Mouse (Mus musculus) intestine, postnatal 0 days (tissue): Measurements from ENCODE around the gene Clybl. TPM values are rescaled to one million over a fixed set of nuclear protein-coding genes. Genes with fewer than 3 reads are reported as not detected.

Experiments used
- ATAC-seq: fragments of 200-750 bp; cut with Nextera tagmentation; 2 replicates; pipeline ENCODE4 v1.8.0; 2017; ENCODE audit warnings: mild to moderate bottlenecking, moderate TSS enrichment, moderate library complexity
- H3K27ac ChIP-seq: fragments of 300-500 bp; sonication (generic); 2 replicates; pipeline ENCODE4 v1.5.1; 2014; ENCODE audit warnings: mild to moderate bottlenecking, low read depth, low read length, moderate library complexity
- H3K27me3 ChIP-seq: fragments of 300-500 bp; sonication (generic); replicated peaks from 2 replicates; pipeline ENCODE4 v1.6.1; 2014; ENCODE audit warnings: low read length, mixed read lengths; ENCODE audit not compliant: control insufficient read depth, insufficient read depth
- H3K36me3 ChIP-seq: fragments of 300-500 bp; sonication (generic); 2 replicates; pipeline ENCODE4 v1.6.1; 2014; ENCODE audit warnings: mild to moderate bottlenecking, moderate library complexity; ENCODE audit not compliant: control insufficient read depth, insufficient read depth
- H3K4me1 ChIP-seq: fragments of 300-500 bp; sonication (generic); replicated peaks from 2 replicates; pipeline ENCODE4 v1.6.1; 2014; ENCODE audit warnings: antibody characterized with exemption, low read length, mixed read lengths; ENCODE audit not compliant: control insufficient read depth, insufficient read depth
- H3K4me2 ChIP-seq: fragments of 300-500 bp; sonication (generic); replicated peaks from 2 replicates; pipeline ENCODE4 v1.6.1; 2014; ENCODE audit warnings: low read depth, mild to moderate bottlenecking, moderate library complexity
- H3K4me3 ChIP-seq: fragments of 300-500 bp; sonication (generic); 2 replicates; pipeline ENCODE4 v1.5.1; 2014; ENCODE audit warnings: low read depth, low read length
- H3K9ac ChIP-seq: fragments of 300-500 bp; sonication (generic); 2 replicates; pipeline ENCODE4 v1.6.1; 2014; ENCODE audit warnings: mild to moderate bottlenecking, low read depth, low read length
- H3K9me3 ChIP-seq: fragments of 300-500 bp; sonication (generic); 2 replicates; pipeline ENCODE4 v1.6.1; 2016; ENCODE audit warnings: mixed run types; ENCODE audit not compliant: control insufficient read depth
- CTCF ChIP-seq: sonication (generic); IDR thresholded peaks from 2 replicates; pipeline ENCODE4 v1.5.1; 2016; ENCODE audit warnings: low read depth, mild to moderate bottlenecking, control low read depth, antibody characterized with exemption, moderate library complexity
- WGBS: fragments of 180-500 bp; shearing (Covaris S2); extraction: QIAGEN DNeasy Blood & Tissue Kit; methylation state at CpG from one replicate; pipeline ENCODE4 v1.1.7; 2014; 5-methylcytosine and 5-hydroxymethylcytosine counted together
- polyA plus RNA-seq: library from polyadenylated mRNA; unstranded; fragments of >200 nt; fragmentation: Nextera tagmentation; extraction: Ambion mirVana; gene quantifications from 2 replicates; pipeline ENCODE4 v1.2.1, GENCODE M21; 2015

Clybl gene
- polyA plus RNA-seq, 1 experiment from 2014 or later: 22.2 TPM

DNA sequence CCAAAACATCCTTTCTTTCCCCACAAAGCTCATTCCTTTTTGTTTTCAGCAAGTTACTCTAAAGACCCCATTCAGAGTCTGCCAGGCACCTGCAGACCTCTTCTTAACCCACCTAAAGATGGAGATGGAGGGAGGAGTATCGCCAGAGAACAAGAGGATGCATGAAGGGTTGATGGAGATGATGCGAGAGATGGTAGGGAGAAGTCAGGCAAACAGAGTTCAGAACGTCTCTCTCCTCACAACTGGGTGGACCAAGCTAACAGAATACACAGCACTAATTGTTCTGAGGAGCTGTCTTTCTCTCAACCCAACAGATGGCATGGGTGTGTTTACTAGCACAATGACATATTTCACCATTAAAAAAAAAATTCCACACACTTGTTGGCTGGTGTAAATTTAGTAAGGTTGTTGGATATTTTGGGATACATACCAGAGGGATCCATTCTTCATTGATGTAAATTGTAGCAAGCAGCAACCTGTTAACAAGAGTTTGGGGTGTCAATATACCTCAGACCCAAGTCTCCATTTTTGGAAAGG lies 186.4 kb downstream of the Clybl start:
- WGBS: 79% methylated on average over 3 of the region's 3 CpGs
- H3K9ac ChIP-seq: no peak overlapping the region
- no peaks in the 10 kb centered on the region for H3K4me1 ChIP-seq
- H3K27ac ChIP-seq: no peak overlapping the region
- H3K36me3 ChIP-seq: no peaks in the 10 kb centered on the region
- no peak for TF ChIP-seq CTCF
- H3K27me3 ChIP-seq: no peaks in the 10 kb centered on the region
- H3K4me2 ChIP-seq: no peak overlapping the region
- no peaks in the 10 kb centered on the region for H3K9me3 ChIP-seq
- ATAC-seq: no peak
- no peak overlapping the region for H3K4me3 ChIP-seq

DNA sequence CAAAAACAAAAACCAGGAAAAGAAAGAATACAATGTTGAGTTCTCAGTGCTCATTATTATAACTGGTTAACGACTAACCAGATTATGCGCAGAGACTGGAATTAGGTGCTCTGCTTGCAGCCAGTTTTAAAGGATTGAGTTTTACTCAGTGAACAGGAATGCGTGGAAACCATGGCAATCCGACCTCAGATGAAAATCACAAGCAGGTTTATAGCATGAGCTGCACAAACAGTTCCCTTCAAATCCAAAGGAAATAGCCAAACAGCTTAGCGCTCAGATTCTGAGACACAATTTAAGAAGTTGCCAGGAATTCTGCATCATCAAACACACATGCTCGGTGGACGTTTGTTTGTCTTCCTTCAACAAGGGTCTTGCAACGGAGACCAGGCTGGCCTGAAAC lies 187.0 kb downstream of the Clybl start:
- H3K27ac ChIP-seq: no peak overlapping the region
- H3K36me3 ChIP-seq: no peaks in the 10 kb centered on the region
- no peak for TF ChIP-seq CTCF
- no peak overlapping the region for H3K9ac ChIP-seq
- H3K27me3 ChIP-seq: no peaks in the 10 kb centered on the region
- no peaks in the 10 kb centered on the region for H3K4me1 ChIP-seq
- no peak overlapping the region for H3K4me2 ChIP-seq
- no peaks in the 10 kb centered on the region for H3K9me3 ChIP-seq
- H3K4me3 ChIP-seq: no peak overlapping the region
- WGBS: 78% methylated on average over 8 of the region's 8 CpGs
- no peak for ATAC-seq

DNA sequence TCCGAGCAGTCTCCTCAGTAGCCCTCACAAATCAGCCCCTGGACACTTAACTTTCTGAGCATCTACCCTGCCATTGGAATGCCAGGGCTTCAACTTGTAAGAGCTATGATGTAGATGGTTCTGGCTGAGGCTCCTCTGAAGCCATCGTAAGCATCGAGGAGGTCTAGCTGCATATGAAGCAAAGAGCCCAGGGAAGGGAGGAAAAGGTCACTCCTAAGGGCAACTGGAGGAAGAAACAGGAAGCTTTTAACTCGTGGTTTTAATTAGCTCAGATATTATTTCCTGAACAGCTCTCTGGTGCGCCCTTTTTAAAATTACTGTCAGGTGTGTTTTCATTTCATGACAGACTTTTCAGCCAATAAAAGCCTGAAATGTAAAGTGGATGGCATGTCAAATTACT lies 190.5 kb downstream of the Clybl start:
- H3K27ac ChIP-seq: no peak overlapping the region
- no peaks in the 10 kb centered on the region for H3K9me3 ChIP-seq
- no peaks in the 10 kb centered on the region for H3K36me3 ChIP-seq
- no peaks in the 10 kb centered on the region for H3K27me3 ChIP-seq
- no peak for TF ChIP-seq CTCF
- H3K4me2 ChIP-seq: no peak overlapping the region
- no peak overlapping the region for H3K4me3 ChIP-seq
- 66% methylated on average over 5 of the region's 5 CpGs for WGBS
- no peak overlapping the region for H3K9ac ChIP-seq
- no peaks in the 10 kb centered on the region for H3K4me1 ChIP-seq
- ATAC-seq: no peak

- no peaks in the 10 kb centered on the region for H3K27me3 ChIP-seq
- no peaks in the 10 kb centered on the region for H3K9me3 ChIP-seq
- no peaks in the 10 kb centered on the region for H3K4me1 ChIP-seq
- TF ChIP-seq CTCF: no peak
- no peaks in the 10 kb centered on the region for H3K36me3 ChIP-seq
- no peak for ATAC-seq
- no peak overlapping the region for H3K9ac ChIP-seq
- WGBS: 56% methylated on average over 19 of the region's 19 CpGs
- H3K4me2 ChIP-seq: no peak overlapping the region
- H3K27ac ChIP-seq: no peak overlapping the region
- no peak overlapping the region for H3K4me3 ChIP-seq
These were observed 192.0 kb downstream of the Clybl start for GRCm38 (mm10) chr14:122373458-122373857.

DNA sequence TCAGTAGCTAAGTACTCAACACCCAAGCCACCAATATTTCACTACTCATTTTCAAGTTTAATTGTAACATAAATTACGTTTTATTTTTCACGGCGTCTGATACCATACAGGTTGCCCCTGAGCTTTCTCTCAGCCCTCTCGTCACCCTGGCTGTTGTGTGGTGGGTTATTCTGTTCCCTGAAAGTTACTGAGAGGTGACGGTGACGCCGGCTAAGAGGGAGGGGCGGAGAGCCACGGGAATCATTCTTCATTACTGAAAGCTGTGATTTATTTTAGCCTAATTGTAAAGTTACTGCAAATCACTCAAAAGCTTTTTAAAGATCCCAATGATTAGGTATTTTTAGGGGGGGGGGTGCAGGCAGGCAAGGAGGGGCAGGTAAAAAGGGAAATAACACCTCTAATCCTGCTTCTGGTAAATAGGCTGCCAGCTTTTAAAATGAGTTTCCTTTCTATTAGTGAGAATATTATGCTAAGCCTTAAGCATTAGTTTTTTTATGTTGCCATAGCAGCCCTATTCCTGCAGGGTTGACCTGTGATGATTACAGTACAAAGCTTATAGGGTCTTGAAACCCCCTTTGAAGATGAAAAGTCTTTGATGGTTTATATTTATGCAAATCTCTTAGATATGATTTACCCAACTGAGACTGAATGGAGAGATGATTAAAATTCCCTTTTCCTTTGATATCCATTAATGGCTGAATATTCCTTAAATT lies 192.9 kb downstream of the Clybl start:
- no peak overlapping the region for H3K4me2 ChIP-seq
- no peak overlapping the region for H3K4me3 ChIP-seq
- no peak for TF ChIP-seq CTCF
- H3K36me3 ChIP-seq: no peaks in the 10 kb centered on the region
- ATAC-seq: no peak
- H3K9ac ChIP-seq: no peak overlapping the region
- WGBS: 36% methylated on average over 9 of the region's 9 CpGs
- no peak overlapping the region for H3K27ac ChIP-seq
- H3K4me1 ChIP-seq: no peaks in the 10 kb centered on the region
- H3K9me3 ChIP-seq: no peaks in the 10 kb centered on the region
- H3K27me3 ChIP-seq: no peaks in the 10 kb centered on the region

DNA sequence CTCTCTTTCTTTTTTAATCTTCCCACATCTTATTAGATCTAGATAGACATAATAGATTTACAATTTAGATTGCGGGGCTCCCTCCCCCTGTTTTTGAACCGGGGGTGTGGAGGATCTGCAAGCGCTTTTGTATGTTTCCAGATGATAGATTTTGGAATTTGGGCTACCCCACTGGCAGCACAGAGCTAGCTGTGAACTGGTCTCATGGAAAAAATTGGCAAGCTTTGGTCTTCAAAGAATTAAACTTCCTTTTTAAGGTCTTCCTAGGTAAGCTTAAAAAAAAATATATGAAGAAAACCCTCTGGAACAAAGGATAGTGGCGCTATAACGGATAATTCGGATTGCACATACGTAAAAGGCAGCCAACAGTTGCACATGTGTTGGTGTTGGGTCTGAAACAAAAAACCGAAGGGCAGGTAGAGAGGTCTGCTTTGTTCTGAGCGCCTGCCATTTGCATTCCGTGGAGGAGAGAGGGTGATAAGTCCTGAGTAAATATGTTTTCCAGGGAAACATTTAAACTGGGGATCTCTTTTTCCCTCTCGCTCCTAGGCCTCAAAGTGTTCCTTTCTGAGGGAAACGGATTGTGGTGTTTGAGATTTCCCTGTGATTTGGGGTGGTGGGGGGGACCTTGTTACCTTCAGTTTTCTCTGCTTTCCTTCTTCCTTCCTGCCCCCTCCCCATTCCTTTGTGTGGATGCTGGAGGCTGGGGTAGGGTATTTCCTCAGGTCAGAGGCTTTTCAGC lies 193.7 kb downstream of the Clybl start:
- WGBS: 61% methylated on average over 12 of the region's 12 CpGs
- Histone ChIP-seq H3K27me3 (no peaks in the 10 kb centered on the region), H3K4me1 (no peaks in the 10 kb centered on the region), H3K27ac (no peak overlapping the region), H3K9ac (no peak overlapping the region), H3K9me3 (no peaks in the 10 kb centered on the region), H3K4me2 (no peak overlapping the region), H3K36me3 (no peaks in the 10 kb centered on the region), H3K4me3 (no peak overlapping the region)
- no peak for TF ChIP-seq CTCF
- ATAC-seq: no peak
